Mouse (Mus musculus) embryonic fibroblast, embryonic 13.5 days (primary cell): Measurements from ENCODE around the gene Gpd1.

Source experiments
- CTCF ChIP-seq: IDR thresholded peaks from 2 replicates; pipeline ENCODE4 v1.5.1; 2011; ENCODE audit warnings: mild to moderate bottlenecking, control low read depth, low read length, moderate library complexity, borderline replicate concordance; ENCODE audit not compliant: insufficient read depth
- POLR2A ChIP-seq: IDR thresholded peaks from 2 replicates; pipeline ENCODE4 v1.6.1; 2011; ENCODE audit warnings: low read depth, mild to moderate bottlenecking, control low read depth, low read length, moderate library complexity

DNA sequence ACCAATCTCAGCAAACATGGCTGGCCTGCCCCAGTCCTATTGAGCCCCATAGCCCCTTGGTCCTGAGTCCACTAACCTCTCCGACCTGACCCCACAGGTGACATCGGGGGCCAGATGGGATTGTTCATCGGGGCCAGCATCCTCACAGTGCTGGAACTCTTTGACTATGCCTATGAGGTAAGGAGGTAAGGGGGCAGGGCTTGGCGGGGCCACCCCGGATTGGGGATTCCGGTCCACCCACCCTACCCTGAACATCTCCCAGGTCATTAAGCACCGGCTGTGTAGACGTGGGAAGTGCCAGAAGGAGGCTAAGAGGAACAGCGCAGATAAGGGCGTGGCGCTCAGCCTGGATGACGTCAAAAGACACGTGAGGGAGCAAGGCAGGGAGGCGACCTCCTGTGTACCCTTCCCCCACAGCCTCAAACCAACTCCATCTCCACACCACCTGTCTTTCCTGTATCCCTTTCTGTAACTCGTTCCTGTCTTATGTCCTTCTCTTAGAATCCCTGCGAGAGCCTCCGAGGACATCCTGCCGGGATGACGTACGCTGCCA, 18.7 kb upstream of the Gpd1 start:
- no peak for TF ChIP-seq CTCF
- no peak for TF ChIP-seq POLR2A
